Mouse (Mus musculus): ENCODE data around the gene Clgn. TPM values are rescaled to one million over a fixed set of nuclear protein-coding genes. Genes with fewer than 3 reads are reported as not detected.

Clgn gene
- not detected for total RNA-seq (2021)
- long read RNA-seq, experiment 1: 0 reads
- long read RNA-seq, experiment 2, partial matches to known transcripts: 0 of 1 reads
- long read RNA-seq, experiment 2, other reads (novel, unspliced or antisense): 1 of 1 reads

DNA sequence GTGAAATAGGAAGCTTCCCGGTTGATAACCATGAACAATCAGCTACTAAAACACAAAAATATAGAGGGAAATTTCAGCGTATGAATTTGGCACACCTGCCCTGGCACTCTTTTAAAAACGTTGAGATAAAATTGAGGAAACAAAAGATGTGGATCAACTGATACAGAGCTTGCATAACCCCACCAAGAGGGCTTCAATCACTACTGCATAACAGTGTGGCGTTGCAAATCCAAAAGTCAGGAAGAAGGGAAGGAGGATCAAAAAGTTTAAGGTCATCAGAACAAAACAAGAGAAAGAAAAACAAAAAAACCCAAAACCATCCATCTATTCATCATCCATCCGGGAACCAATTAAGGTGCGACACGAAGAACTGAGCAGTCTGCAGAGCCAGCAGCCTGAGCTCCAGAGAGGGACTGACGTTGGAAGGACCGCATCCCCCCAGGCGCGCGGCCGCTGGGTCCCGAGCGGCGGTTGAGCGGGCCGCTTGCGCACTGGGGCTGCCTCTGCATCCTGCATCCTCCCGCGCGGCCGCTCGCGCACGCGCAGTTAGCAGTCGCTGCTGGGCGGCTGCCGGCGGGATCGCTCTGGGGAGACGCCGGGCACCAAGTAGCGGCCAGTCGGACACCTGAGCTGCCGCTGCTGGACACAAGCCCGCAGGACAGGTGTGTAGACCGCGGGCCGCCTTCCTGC lies at the start of gene Clgn:
Clgn (plus strand) TSS at position 552 of the 690 bp plus-strand sequence.
- DNase-seq: peak; percentile 9 to 12

GRCm38 (mm10) chr8:83342076-83342475 lies 47.6 kb upstream of the Clgn start:
- DNase-seq: no peak

DNA sequence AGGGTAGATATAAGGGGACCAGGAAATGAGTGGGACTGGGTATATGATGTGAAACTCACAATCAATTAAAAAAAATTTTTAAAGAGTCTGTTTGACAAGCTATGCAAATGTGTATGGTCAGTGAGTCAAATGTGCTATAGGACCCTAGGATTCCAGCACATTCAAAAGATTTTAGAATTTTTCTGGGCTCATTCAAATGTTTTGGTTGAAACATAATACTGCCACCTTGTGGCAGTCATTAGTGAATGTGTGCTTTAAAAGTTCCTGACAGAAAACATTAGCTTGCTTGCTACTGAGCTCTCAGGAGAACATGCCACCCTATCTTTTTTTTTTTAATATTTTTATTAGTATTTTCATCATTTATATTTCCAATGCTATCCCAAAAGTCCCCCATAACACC lies 47.0 kb upstream of the Clgn start:
- DNase-seq: peak in 1 of 2 experiments; percentile 12

GRCm38 (mm10) chr8:83348263-83348662 lies 41.4 kb upstream of the Clgn start, which contains the start of gene Mgat4d:
Gene Mgat4d, plus strand, starts transcription at chr8:83348471.
- no peak for DNase-seq

GRCm38 (mm10) chr8:83351315-83351714 lies 38.4 kb upstream of the Clgn start:
- DNase-seq: no peak

GRCm38 (mm10) chr8:83363156-83363769 lies 26.4 kb upstream of the Clgn start:
- DNase-seq: no peak

DNA sequence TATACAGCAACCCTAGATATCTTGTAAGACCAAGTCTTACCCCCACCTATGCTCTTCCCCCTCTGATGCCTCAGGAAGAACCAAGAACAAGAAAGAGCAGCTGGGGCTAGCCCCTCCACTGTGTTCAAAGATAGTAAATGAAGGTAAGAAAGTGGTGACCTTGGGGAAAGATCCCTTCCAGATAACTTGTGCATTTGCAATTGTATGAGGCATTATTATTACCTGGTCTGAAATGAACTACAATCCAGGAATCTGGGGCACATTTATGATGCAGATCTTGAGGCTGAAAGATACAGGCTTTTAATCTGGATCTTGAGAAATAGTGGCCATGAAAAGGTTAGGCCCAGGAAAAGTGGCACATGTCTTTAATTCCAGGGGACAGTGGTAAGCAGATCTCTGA lies 12.4 kb upstream of the Clgn start:
- no peak for DNase-seq

- DNase-seq: no peak
Observed at GRCm38 (mm10) chr8:83380141-83380540, 9.5 kb upstream of the Clgn start.

DNA sequence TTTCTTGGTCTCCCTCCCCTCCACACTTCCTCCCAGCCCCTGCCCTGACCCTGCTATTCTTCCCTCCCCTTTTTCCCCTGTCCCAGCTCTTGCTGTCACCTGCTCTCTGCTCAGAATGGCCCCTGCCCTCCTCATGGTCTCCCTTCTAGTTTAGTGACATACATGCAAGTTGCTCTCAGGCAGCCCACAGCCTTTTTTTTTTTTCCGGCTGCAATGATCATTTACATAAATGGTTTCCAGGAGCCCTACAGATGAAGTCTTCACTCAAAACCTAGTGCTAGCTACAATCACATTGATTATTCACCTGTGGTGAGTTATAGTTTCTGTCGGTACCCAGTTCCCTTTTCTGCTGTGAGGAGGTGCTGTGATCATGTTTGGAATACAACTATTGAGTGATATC lies 8.7 kb upstream of the Clgn start:
- no peak for DNase-seq

DNA sequence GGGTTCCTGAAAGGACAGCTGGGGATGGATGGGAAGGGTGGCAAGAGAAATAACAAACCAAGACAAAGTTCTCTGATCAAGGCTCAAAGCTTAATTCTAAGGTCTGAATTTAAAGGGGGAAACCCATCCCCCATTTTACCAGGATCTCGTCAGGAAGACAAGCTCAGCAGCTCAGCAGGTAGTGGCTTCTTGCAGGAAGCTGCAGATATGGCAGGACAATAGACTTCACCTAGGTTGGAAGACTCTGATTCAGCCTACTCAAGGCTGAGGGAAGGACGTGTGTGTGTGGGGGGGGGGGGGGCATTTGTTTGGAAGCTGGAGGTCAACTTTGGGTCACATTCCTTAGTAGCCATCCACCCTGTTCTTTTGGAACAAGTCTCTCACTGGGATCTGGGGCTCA lies 6.8 kb upstream of the Clgn start:
- no peak for DNase-seq

- no peak for DNase-seq
Observed at GRCm38 (mm10) chr8:83390006-83390701, 487 bp downstream of the Clgn start.

DNA sequence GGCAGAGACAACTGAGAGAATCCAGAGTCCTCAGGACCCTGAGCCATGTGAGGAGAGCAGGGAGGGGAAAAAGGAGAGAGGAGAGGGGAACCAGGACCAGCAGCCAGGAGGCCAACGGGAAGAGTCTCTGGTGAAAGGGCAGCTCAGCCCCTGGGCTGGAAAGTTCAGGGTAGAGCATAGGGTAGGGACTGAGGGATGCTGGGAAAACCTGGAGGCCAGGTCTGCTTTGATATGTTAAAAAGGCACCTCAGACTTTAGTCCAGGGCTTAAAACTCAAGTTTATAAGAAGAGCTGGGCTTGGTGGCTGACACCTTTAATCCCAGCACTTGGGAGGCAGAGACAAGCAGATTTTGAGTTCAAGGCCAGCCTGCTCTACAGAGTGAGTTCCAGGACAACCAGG lies 2.9 kb downstream of the Clgn start:
- DNase-seq: no peak

- no peak for DNase-seq
Observed at GRCm38 (mm10) chr8:83394325-83394724, 4.7 kb downstream of the Clgn start.

DNA sequence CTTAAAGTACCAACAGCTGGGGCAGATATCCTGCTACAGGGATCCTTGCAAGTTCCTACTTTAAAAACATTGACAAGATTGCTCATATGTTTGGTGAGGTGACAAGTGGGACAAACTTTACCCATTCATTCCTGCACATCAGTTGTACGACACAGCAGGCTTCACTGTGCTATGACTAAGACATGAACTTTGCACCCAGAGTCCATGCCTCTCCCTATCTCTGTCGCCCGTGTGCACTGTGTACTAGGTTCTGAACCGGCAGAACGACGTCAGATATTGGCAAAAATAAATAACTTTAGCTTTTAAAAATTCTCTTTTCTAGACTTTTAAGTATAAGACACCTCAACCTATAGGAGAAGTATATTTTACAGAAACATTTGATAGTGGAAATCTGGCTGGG lies 7.0 kb downstream of the Clgn start:
- DNase-seq: no peak

GRCm38 (mm10) chr8:83397726-83398125 lies 8.1 kb downstream of the Clgn start:
- DNase-seq: no peak

GRCm38 (mm10) chr8:83405548-83405947 lies 15.9 kb downstream of the Clgn start:
- DNase-seq: no peak

- DNase-seq: no peak
Observed at GRCm38 (mm10) chr8:83406836-83407235, 17.2 kb downstream of the Clgn start.

- DNase-seq: no peak
Observed at GRCm38 (mm10) chr8:83408496-83408895, 18.8 kb downstream of the Clgn start.

GRCm38 (mm10) chr8:83416878-83417277 lies 27.2 kb downstream of the Clgn start:
- DNase-seq: no peak

DNA sequence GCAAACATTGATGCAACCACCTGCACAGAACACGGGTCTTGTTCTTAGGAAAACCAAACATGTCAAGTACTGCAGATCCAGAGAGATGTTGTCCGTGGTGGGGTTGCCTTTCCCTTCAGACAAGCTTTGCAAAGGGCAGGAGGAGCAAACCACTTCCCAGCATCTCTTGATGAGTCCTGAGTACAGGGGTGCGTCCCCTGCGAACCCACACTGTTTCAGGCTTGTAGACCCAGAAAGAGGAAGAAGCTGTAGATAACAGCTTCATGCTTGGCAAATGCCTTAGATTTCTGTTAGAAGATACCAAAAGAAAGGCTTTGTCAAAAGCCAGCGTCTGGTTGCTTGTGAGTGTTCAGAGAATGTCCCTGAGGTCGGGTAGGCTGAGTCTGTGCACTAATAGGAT lies 28.3 kb downstream of the Clgn start:
- DNase-seq: no peak

DNA sequence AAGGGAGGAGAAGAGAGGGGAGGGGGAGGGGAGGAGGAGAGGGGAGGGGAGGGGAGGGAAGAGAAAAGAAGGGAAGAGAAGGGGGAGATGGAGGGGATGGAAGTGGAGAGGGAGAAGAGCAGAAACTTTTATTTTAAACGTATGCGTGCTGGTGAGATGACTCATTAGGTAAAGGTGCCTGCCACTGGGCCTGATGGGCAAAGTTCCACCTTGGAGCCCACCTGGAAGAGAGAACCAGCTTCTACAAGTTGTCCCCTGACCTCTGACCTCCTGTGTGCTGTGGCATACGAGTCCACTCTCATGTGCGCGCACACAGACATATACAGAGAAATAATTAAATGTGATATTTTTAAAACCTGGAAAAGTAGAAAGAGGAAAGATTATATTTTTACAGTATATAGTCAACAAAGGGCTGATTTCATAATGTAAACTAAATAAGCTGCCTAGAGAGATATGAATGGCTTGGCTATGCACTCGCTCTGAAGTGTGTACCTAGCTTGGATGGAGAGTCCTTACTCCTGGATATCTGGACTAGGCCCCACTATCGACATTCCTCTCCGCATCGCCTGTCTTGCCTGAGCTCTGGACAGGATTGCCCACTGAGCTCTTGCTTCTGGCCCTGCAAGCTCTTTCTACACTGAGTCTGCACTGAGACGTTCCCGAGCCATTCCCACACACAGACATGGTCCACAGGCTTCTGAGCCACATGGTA lies 29.3 kb downstream of the Clgn start:
- no peak for DNase-seq

DNA sequence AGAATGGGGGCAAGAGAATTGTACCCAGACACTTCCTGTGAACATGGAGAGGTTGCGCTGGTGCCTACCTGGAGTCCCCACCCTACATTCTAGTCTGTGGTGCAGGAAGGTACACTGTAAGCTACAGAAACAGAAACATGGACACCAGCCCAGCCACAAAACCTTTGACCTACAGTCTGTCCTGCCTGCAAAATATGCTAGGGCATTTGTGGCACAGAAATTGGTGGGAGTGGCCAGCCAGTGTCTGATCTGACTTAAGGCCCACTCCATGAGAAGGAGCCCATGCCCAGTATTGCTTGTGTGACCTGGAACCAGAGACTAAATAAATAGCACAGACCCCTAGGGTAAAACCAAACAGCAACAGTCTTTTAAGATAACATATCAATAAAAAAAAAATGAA lies 31.7 kb downstream of the Clgn start:
- no peak for DNase-seq
